Mouse (Mus musculus) embryonic facial prominence, embryonic 13.5 days (tissue): ENCODE data around the gene Nrxn3. TPM values are rescaled to one million over a fixed set of nuclear protein-coding genes. Genes with fewer than 3 reads are reported as not detected.

Experiments used
- ATAC-seq: fragments of 200-750 bp; cut with Nextera tagmentation; 2 replicates; pipeline ENCODE4 v1.8.0; 2017; ENCODE audit warnings: low read depth; ENCODE audit not compliant: insufficient number of reproducible peaks, insufficient read depth, low FRiP score, low TSS enrichment
- H3K27ac ChIP-seq: fragments of 300-500 bp; sonication (generic); 2 replicates; pipeline ENCODE4 v1.5.1; 2015; ENCODE audit warnings: moderate library complexity, mild to moderate bottlenecking, inconsistent platforms
- H3K27me3 ChIP-seq: fragments of 300-500 bp; sonication (generic); 2 replicates; pipeline ENCODE4 v1.6.1; 2015; ENCODE audit warnings: mild to moderate bottlenecking, inconsistent platforms
- H3K36me3 ChIP-seq: fragments of 300-500 bp; sonication (generic); 2 replicates; pipeline ENCODE4 v1.6.1; 2015; ENCODE audit warnings: mild to moderate bottlenecking, inconsistent platforms
- H3K4me1 ChIP-seq: fragments of 300-500 bp; sonication (generic); 2 replicates; pipeline ENCODE4 v1.6.1; 2015; ENCODE audit warnings: inconsistent platforms
- H3K4me2 ChIP-seq: fragments of 300-500 bp; sonication (generic); 2 replicates; pipeline ENCODE4 v1.6.1; 2015; ENCODE audit warnings: moderate library complexity, mild to moderate bottlenecking, inconsistent platforms
- H3K4me3 ChIP-seq: fragments of 300-500 bp; sonication (generic); 2 replicates; pipeline ENCODE4 v1.5.1; 2015; ENCODE audit warnings: mild to moderate bottlenecking, inconsistent platforms
- H3K9ac ChIP-seq: fragments of 300-500 bp; sonication (generic); 2 replicates; pipeline ENCODE4 v1.6.1; 2015; ENCODE audit warnings: mild to moderate bottlenecking, inconsistent platforms
- H3K9me3 ChIP-seq: fragments of 300-500 bp; sonication (generic); 2 replicates; pipeline ENCODE4 v1.6.1; 2016; ENCODE audit warnings: inconsistent platforms
- WGBS: fragments of 180-500 bp; shearing (Covaris S2); methylation state at CpG from one replicate; pipeline ENCODE4 v1.1.7; 2015; ENCODE audit warnings: mixed read lengths; 5-methylcytosine and 5-hydroxymethylcytosine counted together
- polyA plus RNA-seq: library from polyadenylated mRNA; unstranded; fragments of >200 nt; fragmentation: Nextera tagmentation; extraction: Ambion mirVana; gene quantifications from 2 replicates; pipeline ENCODE4 v1.2.1, GENCODE M21; 2015

Nrxn3 gene
- polyA plus RNA-seq, 1 experiment from 2014 or later = 5.5 TPM

GRCm38 (mm10) chr12:88738616-88739015, 15.9 kb downstream of the Nrxn3 start:
- Histone ChIP-seq H3K27ac (no peak overlapping the region), H3K4me2 (no peak overlapping the region), H3K36me3 (no peaks in the 10 kb centered on the region), H3K4me1 (no peaks in the 10 kb centered on the region), H3K4me3 (no peak overlapping the region), H3K27me3 (no peaks in the 10 kb centered on the region), H3K9ac (no peak overlapping the region), H3K9me3 (no peaks in the 10 kb centered on the region)
- WGBS = 75% methylated on average over 4 of the region's 4 CpGs
- ATAC-seq = no peak

- no peak overlapping the region for H3K27ac ChIP-seq
- H3K4me1 ChIP-seq = no peaks in the 10 kb centered on the region
- ATAC-seq = no peak
- no peak overlapping the region for H3K4me3 ChIP-seq
- H3K4me2 ChIP-seq = no peak overlapping the region
- H3K36me3 ChIP-seq = no peaks in the 10 kb centered on the region
- 79% methylated on average over 5 of the region's 5 CpGs for WGBS
- no peaks in the 10 kb centered on the region for H3K27me3 ChIP-seq
- H3K9me3 ChIP-seq = no peaks in the 10 kb centered on the region
- no peak overlapping the region for H3K9ac ChIP-seq
These were observed 24.1 kb downstream of the Nrxn3 start for GRCm38 (mm10) chr12:88746788-88747187.

GRCm38 (mm10) chr12:88764791-88765190, 42.1 kb downstream of the Nrxn3 start:
- Histone ChIP-seq H3K4me2 (no peak overlapping the region), H3K36me3 (no peaks in the 10 kb centered on the region), H3K4me3 (no peak overlapping the region), H3K9me3 (no peaks in the 10 kb centered on the region), H3K4me1 (no peaks in the 10 kb centered on the region), H3K27ac (no peak overlapping the region), H3K27me3 (no peaks in the 10 kb centered on the region), H3K9ac (no peak overlapping the region)
- ATAC-seq = no peak
- WGBS = 63% methylated on average over 2 of the region's 2 CpGs

GRCm38 (mm10) chr12:88774666-88775065, 52.0 kb downstream of the Nrxn3 start:
- Histone ChIP-seq H3K27ac (no peak overlapping the region), H3K9ac (no peak overlapping the region), H3K4me1 (no peaks in the 10 kb centered on the region), H3K4me2 (no peak overlapping the region), H3K4me3 (no peak overlapping the region), H3K9me3 (no peaks in the 10 kb centered on the region), H3K27me3 (no peaks in the 10 kb centered on the region), H3K36me3 (no peaks in the 10 kb centered on the region)
- ATAC-seq = no peak
- WGBS = 83% methylated on average over 2 of the region's 2 CpGs

GRCm38 (mm10) chr12:88778036-88778435, 55.4 kb downstream of the Nrxn3 start:
- 86% methylated on average over 1 of the region's 1 CpGs for whole genome bisulfite sequencing
- ATAC-seq = no peak
- no peaks in the 10 kb centered on the region for H3K9me3 ChIP-seq

GRCm38 (mm10) chr12:88784199-88785147, 61.8 kb downstream of the Nrxn3 start:
- Histone ChIP-seq H3K27me3 (no peaks in the 10 kb centered on the region), H3K4me3 (no peak overlapping the region), H3K27ac (no peak overlapping the region), H3K9ac (no peak overlapping the region), H3K4me1 (no peaks in the 10 kb centered on the region), H3K9me3 (no peaks in the 10 kb centered on the region), H3K36me3 (no peaks in the 10 kb centered on the region), H3K4me2 (no peak overlapping the region)
- 45% methylated on average over 10 of the region's 10 CpGs for WGBS
- no peak for ATAC-seq

More at GRCm38 (mm10) chr12:88778036-88778435, 55.4 kb downstream of the Nrxn3 start:
- Histone ChIP-seq H3K36me3 (no peaks in the 10 kb centered on the region), H3K4me3 (no peak overlapping the region), H3K27me3 (no peaks in the 10 kb centered on the region), H3K9ac (no peak overlapping the region), H3K4me1 (no peaks in the 10 kb centered on the region), H3K4me2 (no peak overlapping the region), H3K27ac (no peak overlapping the region)

- 84% methylated on average over 1 of the region's 1 CpGs for WGBS
- no peak overlapping the region for H3K4me2 ChIP-seq
- no peaks in the 10 kb centered on the region for H3K27me3 ChIP-seq
- H3K9ac ChIP-seq = no peak overlapping the region
- H3K27ac ChIP-seq = no peak overlapping the region
- no peak overlapping the region for H3K4me3 ChIP-seq
- H3K9me3 ChIP-seq = no peaks in the 10 kb centered on the region
- no peaks in the 10 kb centered on the region for H3K36me3 ChIP-seq
- no peaks in the 10 kb centered on the region for H3K4me1 ChIP-seq
- no peak for ATAC-seq
These were observed 70.6 kb downstream of the Nrxn3 start for GRCm38 (mm10) chr12:88793314-88793713.

- Histone ChIP-seq H3K27me3 (no peaks in the 10 kb centered on the region), H3K27ac (0 out of 2 replicates have a peak overlapping the region, but pooled peaks have one; percentile 4), H3K4me1 (peaks cover 12% of the 10 kb centered on the region), H3K36me3 (no peaks in the 10 kb centered on the region), H3K4me3 (no peak overlapping the region), H3K9ac (no peak overlapping the region), H3K9me3 (no peaks in the 10 kb centered on the region), H3K4me2 (peak overlapping the region; percentile 31)
- WGBS = 12% methylated on average over 6 of the region's 6 CpGs
- no peak for ATAC-seq
These were observed 78.4 kb downstream of the Nrxn3 start for GRCm38 (mm10) chr12:88800990-88801655.

GRCm38 (mm10) chr12:88801656-88802007, 79.0 kb downstream of the Nrxn3 start:
- H3K4me1 ChIP-seq = peaks cover 12% of the 10 kb centered on the region
- no peaks in the 10 kb centered on the region for H3K36me3 ChIP-seq
- no peaks in the 10 kb centered on the region for H3K9me3 ChIP-seq
- H3K27ac ChIP-seq = no peak overlapping the region
- H3K27me3 ChIP-seq = no peaks in the 10 kb centered on the region
- H3K9ac ChIP-seq = no peak overlapping the region
- H3K4me2 ChIP-seq = no peak overlapping the region
- H3K4me3 ChIP-seq = no peak overlapping the region
- ATAC-seq = no peak
- 48% methylated on average over 1 of the region's 1 CpGs for WGBS

- Histone ChIP-seq H3K9me3 (no peaks in the 10 kb centered on the region), H3K27me3 (no peaks in the 10 kb centered on the region), H3K4me2 (no peak overlapping the region), H3K9ac (no peak overlapping the region), H3K4me3 (no peak overlapping the region), H3K36me3 (no peaks in the 10 kb centered on the region), H3K27ac (no peak overlapping the region), H3K4me1 (no peaks in the 10 kb centered on the region)
- WGBS = 100% methylated on average over 1 of the region's 1 CpGs
- no peak for ATAC-seq
These were observed 86.3 kb downstream of the Nrxn3 start for GRCm38 (mm10) chr12:88808947-88809346.

- Histone ChIP-seq H3K4me2 (no peak overlapping the region), H3K9ac (no peak overlapping the region), H3K9me3 (no peaks in the 10 kb centered on the region), H3K27ac (no peak overlapping the region), H3K4me1 (no peaks in the 10 kb centered on the region), H3K36me3 (no peaks in the 10 kb centered on the region), H3K27me3 (no peaks in the 10 kb centered on the region), H3K4me3 (no peak overlapping the region)
- 44% methylated on average over 5 of the region's 5 CpGs for WGBS
- ATAC-seq = 0 out of 2 replicates have a peak, but pooled peaks have one; percentile 26
These were observed 89.5 kb downstream of the Nrxn3 start for GRCm38 (mm10) chr12:88812173-88812572.

- Histone ChIP-seq H3K4me2 (no peak overlapping the region), H3K36me3 (no peaks in the 10 kb centered on the region), H3K4me3 (no peak overlapping the region), H3K27ac (no peak overlapping the region), H3K4me1 (no peaks in the 10 kb centered on the region), H3K9me3 (no peaks in the 10 kb centered on the region), H3K27me3 (no peaks in the 10 kb centered on the region), H3K9ac (no peak overlapping the region)
- WGBS = 84% methylated on average over 5 of the region's 5 CpGs
- ATAC-seq = no peak
These were observed 94.2 kb downstream of the Nrxn3 start for GRCm38 (mm10) chr12:88816865-88817264.
